Mouse (Mus musculus) cerebellum, adult 18-20 months (tissue): ENCODE measurements around the gene Gm16506.
"Not testable (repeated sequence)": the region's sequence is repeated elsewhere in the genome, so short reads cannot be mapped to it uniquely, and the experiment has no call there.

Experiments
- DNase-seq, 2 experiments: peaks; one replicate each; pipeline ENCODE4 v3.0.0; 2021

Gm16506 gene

GRCm38 (mm10) chr14:43727385-43727784 lies at the start of gene Gm16506:
Gene Gm16506 (minus strand): TSS chr14:43727485.
- not testable (repeated sequence) for DNase-seq

GRCm38 (mm10) chr14:43747566-43747965 lies 20.3 kb upstream of the Gm16506 start, which contains the start of gene Gm6526:
Gene Gm6526 (plus strand): TSS chr14:43747866.
- not testable (repeated sequence) for DNase-seq

GRCm38 (mm10) chr14:43697621-43698020 lies 29.7 kb downstream of the Gm16506 start, which contains the start of gene Gm7324:
Gene Gm7324 (plus strand): TSS chr14:43697828.
- DNase-seq = not testable (repeated sequence)

GRCm38 (mm10) chr14:43677099-43677498 lies 50.2 kb downstream of the Gm16506 start, which contains the start of gene Gm8165:
Gene Gm8165 (minus strand): TSS chr14:43677199.
- not testable (repeated sequence) for DNase-seq
